Mouse (Mus musculus) lung, postnatal 0 days (tissue): Measurements from ENCODE around the gene Mrpl44.

Source experiments
- CTCF ChIP-seq: IDR thresholded peaks from 2 replicates; pipeline ENCODE4 v1.5.1; 2016; ENCODE audit warnings: antibody characterized with exemption, mild to moderate bottlenecking
- EP300 ChIP-seq: IDR thresholded peaks from 2 replicates; pipeline ENCODE4 v1.6.1; 2016; ENCODE audit warnings: antibody characterized with exemption, mild to moderate bottlenecking, control low read depth

DNA sequence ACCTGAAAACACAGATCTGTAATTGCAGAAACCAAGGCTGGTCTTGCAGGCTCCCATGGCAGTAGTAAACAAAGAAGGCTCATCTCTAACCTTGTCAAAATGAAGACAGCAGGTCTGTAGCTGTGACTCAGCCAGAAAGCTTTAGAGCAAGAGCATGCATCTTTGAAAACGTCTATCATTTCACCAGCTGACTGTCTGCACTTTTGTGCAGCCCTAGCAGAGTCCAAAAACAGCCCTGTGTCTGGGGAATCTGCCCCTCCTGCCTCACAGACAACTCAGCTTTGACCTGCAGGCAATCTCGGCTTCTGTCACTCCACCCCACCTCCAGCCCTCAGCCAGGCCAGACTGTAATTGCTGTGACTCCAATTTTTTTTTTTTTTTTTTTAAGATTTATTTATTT, 20.4 kb upstream of the Mrpl44 start:
- TF ChIP-seq CTCF (no peak), EP300 (no peak)
